Mouse (Mus musculus) liver, embryonic 15.5 days (tissue): ENCODE data around the gene Atg4d. TPM values are rescaled to one million over a fixed set of nuclear protein-coding genes. Genes with fewer than 3 reads are reported as not detected.
A peak's percentile ranks its signal among the peaks of the same experiment; 100 is the strongest.

Experiments
- ATAC-seq: fragments of 200-750 bp; cut with Nextera tagmentation; 2 replicates; pipeline ENCODE4 v1.8.0; 2017; ENCODE audit warnings: moderate number of reproducible peaks, mild to moderate bottlenecking, moderate library complexity; ENCODE audit not compliant: insufficient read depth
- H3K27ac ChIP-seq: fragments of 300-500 bp; sonication (generic); replicated peaks from 2 replicates; pipeline ENCODE4 v1.5.1; 2015; ENCODE audit warnings: mild to moderate bottlenecking, inconsistent platforms
- H3K27me3 ChIP-seq: fragments of 300-500 bp; sonication (generic); 2 replicates; pipeline ENCODE4 v1.6.1; 2015; ENCODE audit warnings: mild to moderate bottlenecking, inconsistent platforms
- H3K36me3 ChIP-seq: fragments of 300-500 bp; sonication (generic); replicated peaks from 2 replicates; pipeline ENCODE4 v1.6.1; 2015; ENCODE audit warnings: moderate library complexity, mild to moderate bottlenecking, inconsistent platforms
- H3K4me1 ChIP-seq: fragments of 300-500 bp; sonication (generic); replicated peaks from 2 replicates; pipeline ENCODE4 v1.6.1; 2015; ENCODE audit warnings: inconsistent platforms
- H3K4me2 ChIP-seq: fragments of 300-500 bp; sonication (generic); 2 replicates; pipeline ENCODE4 v1.6.1; 2015; ENCODE audit warnings: moderate library complexity, mild to moderate bottlenecking, inconsistent platforms
- H3K4me3 ChIP-seq: fragments of 300-500 bp; sonication (generic); replicated peaks from 2 replicates; pipeline ENCODE4 v1.5.1; 2015; ENCODE audit warnings: mild to moderate bottlenecking, inconsistent platforms
- H3K9ac ChIP-seq: fragments of 300-500 bp; sonication (generic); 2 replicates; pipeline ENCODE4 v1.6.1; 2015; ENCODE audit warnings: moderate library complexity, mild to moderate bottlenecking, inconsistent platforms
- H3K9me3 ChIP-seq: fragments of 300-500 bp; sonication (generic); replicated peaks from 2 replicates; pipeline ENCODE4 v1.6.1; 2016; ENCODE audit warnings: inconsistent platforms
- WGBS: fragments of 180-500 bp; shearing (Covaris S2); methylation state at CpG from one replicate; pipeline ENCODE4 v1.1.7; 2015; ENCODE audit warnings: mixed read lengths; ENCODE audit not compliant: insufficient replicate concordance; 5-methylcytosine and 5-hydroxymethylcytosine counted together
- polyA plus RNA-seq: library from polyadenylated mRNA; unstranded; fragments of >200 nt; fragmentation: Nextera tagmentation; extraction: Ambion mirVana; gene quantifications from 2 replicates; pipeline ENCODE4 v1.2.1, GENCODE M21; 2015

Atg4d gene
- polyA plus RNA-seq, 1 experiment from 2014 or later, result 97.2 TPM

- no peak overlapping the region for H3K9ac ChIP-seq
- 58% methylated on average over 7 of the region's 7 CpGs for WGBS
- no peaks in the 10 kb centered on the region for H3K27me3 ChIP-seq
- peak overlapping the region; percentile 35 for H3K27ac ChIP-seq
- H3K4me2 ChIP-seq, result no peak overlapping the region
- peaks cover 54% of the 10 kb centered on the region for H3K4me1 ChIP-seq
- H3K9me3 ChIP-seq, result no peaks in the 10 kb centered on the region
- H3K4me3 ChIP-seq, result no peak overlapping the region
- peaks cover 100% of the 10 kb centered on the region for H3K36me3 ChIP-seq
- ATAC-seq, result peak; percentile 43
Observed at GRCm38 (mm10) chr9:21275013-21275710, 10.1 kb downstream of the Atg4d start.

- no peak for ATAC-seq
- H3K9ac ChIP-seq, result no peak overlapping the region
- H3K4me1 ChIP-seq, result peaks cover 54% of the 10 kb centered on the region
- peaks cover 100% of the 10 kb centered on the region for H3K36me3 ChIP-seq
- no peaks in the 10 kb centered on the region for H3K27me3 ChIP-seq
- no peak overlapping the region for H3K4me2 ChIP-seq
- H3K4me3 ChIP-seq, result no peak overlapping the region
- H3K27ac ChIP-seq, result peak overlapping the region; percentile 35; the same call in 1 of the 2 replicates
- no peaks in the 10 kb centered on the region for H3K9me3 ChIP-seq
- WGBS, result 91% methylated on average over 12 of the region's 12 CpGs
Observed at GRCm38 (mm10) chr9:21275727-21276126, 10.6 kb downstream of the Atg4d start.

- no peak for ATAC-seq
- Histone ChIP-seq H3K27me3 (no peaks in the 10 kb centered on the region), H3K36me3 (peaks cover 100% of the 10 kb centered on the region), H3K4me2 (no peak overlapping the region), H3K4me1 (peaks cover 54% of the 10 kb centered on the region), H3K9me3 (no peaks in the 10 kb centered on the region), H3K9ac (no peak overlapping the region), H3K4me3 (no peak overlapping the region), H3K27ac (no peak overlapping the region)
- WGBS, result 80% methylated on average over 8 of the region's 8 CpGs
Observed at GRCm38 (mm10) chr9:21276307-21276706, 11.2 kb downstream of the Atg4d start.

- H3K36me3 ChIP-seq, result peaks cover 100% of the 10 kb centered on the region
- WGBS, result 85% methylated on average over 5 of the region's 5 CpGs
Observed at GRCm38 (mm10) chr9:21277776-21278175, 12.7 kb downstream of the Atg4d start.

GRCm38 (mm10) chr9:21283591-21283990 lies 18.5 kb downstream of the Atg4d start:
- Histone ChIP-seq H3K4me1 (peaks cover 46% of the 10 kb centered on the region), H3K36me3 (peaks cover 78% of the 10 kb centered on the region), H3K27me3 (no peaks in the 10 kb centered on the region), H3K27ac (no peak overlapping the region; the same call in 1 of the 2 replicates), H3K9ac (no peak overlapping the region), H3K4me2 (no peak overlapping the region), H3K9me3 (no peaks in the 10 kb centered on the region), H3K4me3 (no peak overlapping the region)
- ATAC-seq, result no peak
- WGBS, result 83% methylated on average over 5 of the region's 5 CpGs

More at GRCm38 (mm10) chr9:21277776-21278175, 12.7 kb downstream of the Atg4d start:
- no peak overlapping the region for H3K4me2 ChIP-seq
- ATAC-seq, result no peak
- no peaks in the 10 kb centered on the region for H3K9me3 ChIP-seq
- peaks cover 54% of the 10 kb centered on the region for H3K4me1 ChIP-seq
- H3K27ac ChIP-seq, result 0 out of 2 replicates have a peak overlapping the region, but pooled peaks have one; percentile 15
- H3K27me3 ChIP-seq, result no peaks in the 10 kb centered on the region
- no peak overlapping the region for H3K4me3 ChIP-seq
- no peak overlapping the region for H3K9ac ChIP-seq

GRCm38 (mm10) chr9:21283994-21284393 lies 18.9 kb downstream of the Atg4d start:
- Histone ChIP-seq H3K27ac (peak overlapping the region; percentile 39; the same call in 1 of the 2 replicates), H3K4me1 (peaks cover 50% of the 10 kb centered on the region), H3K4me2 (no peak overlapping the region), H3K9me3 (no peaks in the 10 kb centered on the region), H3K9ac (no peak overlapping the region), H3K27me3 (no peaks in the 10 kb centered on the region), H3K4me3 (no peak overlapping the region), H3K36me3 (peaks cover 78% of the 10 kb centered on the region)
- no peak for ATAC-seq
- 76% methylated on average over 3 of the region's 3 CpGs for WGBS

- H3K4me1 ChIP-seq, result peaks cover 51% of the 10 kb centered on the region
- peak overlapping the region; percentile 96 for H3K27ac ChIP-seq
- 10% methylated on average over 3 of the region's 3 CpGs for WGBS
Observed at GRCm38 (mm10) chr9:21286753-21287152, 21.7 kb downstream of the Atg4d start.

GRCm38 (mm10) chr9:21287571-21288402 lies 22.7 kb downstream of the Atg4d start, which contains the start of gene Kri1:
Kri1 (minus strand) TSS chr9:21287969.
- Histone ChIP-seq H3K4me1 (peaks cover 61% of the 10 kb centered on the region), H3K9ac (peak within 1 kb of the TSS; percentile 95), H3K9me3 (no peaks in the 10 kb centered on the region), H3K4me2 (peak within 1 kb of the TSS; percentile 90), H3K4me3 (peak within 1 kb of the TSS; percentile 93), H3K36me3 (peaks cover 47% of the 10 kb centered on the region), H3K27me3 (no peaks in the 10 kb centered on the region), H3K27ac (peak within 1 kb of the TSS; percentile 96)
- WGBS, result under 1% methylated on average over 59 of the region's 59 CpGs
- ATAC-seq, result peak; percentile 71

More at GRCm38 (mm10) chr9:21286753-21287152, 21.7 kb downstream of the Atg4d start:
- Histone ChIP-seq H3K27me3 (no peaks in the 10 kb centered on the region), H3K9me3 (no peaks in the 10 kb centered on the region), H3K4me3 (peak overlapping the region; percentile 93), H3K9ac (peak overlapping the region; percentile 95), H3K4me2 (peak overlapping the region; percentile 90), H3K36me3 (peaks cover 57% of the 10 kb centered on the region)
- no peak for ATAC-seq

- no peak for ATAC-seq
- 58% methylated on average over 13 of the region's 13 CpGs for WGBS
- peaks cover 62% of the 10 kb centered on the region for H3K4me1 ChIP-seq
Observed at GRCm38 (mm10) chr9:21288404-21289336, 23.6 kb downstream of the Atg4d start.

GRCm38 (mm10) chr9:21289337-21289671 lies 24.2 kb downstream of the Atg4d start:
- 51% methylated on average over 2 of the region's 2 CpGs for WGBS
- peak overlapping the region; percentile 90 for H3K4me2 ChIP-seq
- peaks cover 36% of the 10 kb centered on the region for H3K36me3 ChIP-seq
- H3K9ac ChIP-seq, result peak overlapping the region; percentile 95
- H3K4me3 ChIP-seq, result peak overlapping the region; percentile 93
- H3K9me3 ChIP-seq, result no peaks in the 10 kb centered on the region
- no peak for ATAC-seq
- H3K4me1 ChIP-seq, result peaks cover 58% of the 10 kb centered on the region
- peak overlapping the region; percentile 96 for H3K27ac ChIP-seq
- no peaks in the 10 kb centered on the region for H3K27me3 ChIP-seq

More at GRCm38 (mm10) chr9:21288404-21289336, 23.6 kb downstream of the Atg4d start:
- Histone ChIP-seq H3K27me3 (no peaks in the 10 kb centered on the region), H3K27ac (peak overlapping the region; percentile 96), H3K4me2 (peak overlapping the region; percentile 90), H3K9ac (peak overlapping the region; percentile 95), H3K4me3 (peak overlapping the region; percentile 93), H3K9me3 (no peaks in the 10 kb centered on the region), H3K36me3 (peaks cover 42% of the 10 kb centered on the region)
